Mouse (Mus musculus) gastrocnemius, adult 2 months (tissue): ENCODE measurements around the gene Trp53. TPM values are rescaled to one million over a fixed set of nuclear protein-coding genes. Genes with fewer than 3 reads are reported as not detected.
A peak's percentile ranks its signal among the peaks of the same experiment; 100 is the strongest.

ENCODE experiments used
- DNase-seq: peaks from one replicate; pipeline ENCODE4 v3.0.0; 2022
- H3K27ac ChIP-seq: fragments of 200-600 bp; 2 replicates; pipeline ENCODE4 v1.8.1; 2022; ENCODE audit warnings: mild to moderate bottlenecking
- H3K4me3 ChIP-seq: fragments of 200-600 bp; 2 replicates; pipeline ENCODE4 v1.8.1; 2022; ENCODE audit warnings: mild to moderate bottlenecking, moderate library complexity
- CTCF ChIP-seq: fragments of 200-600 bp; IDR thresholded peaks from 2 replicates; pipeline ENCODE4 v1.8.1; 2022; ENCODE audit warnings: antibody characterized with exemption, mild to moderate bottlenecking, moderate library complexity
- intact Hi-C: fragments of 180-260 bp; cut with DNase I; formaldehyde crosslinking; loops from one replicate; pipeline ENCODE4 v1.15.1; 2025
- total RNA-seq, 2 experiments: library from RNA; stranded (reverse); gene quantifications; 2 replicates each; pipeline ENCODE4 v1.2.3; 2021

Trp53 gene
- total RNA-seq, 2 experiments from 2014 or later, result 12.9 to 16.5 TPM

GRCm38 (mm10) chr11:69590622-69591021, 10.5 kb downstream of the Trp53 start:
- H3K4me3 ChIP-seq, result no peak overlapping the region
- TF ChIP-seq CTCF, result no peak
- peak overlapping the region; percentile 94 for H3K27ac ChIP-seq
- no peak for DNase-seq
- intact Hi-C loops, result no loop called here

- TF ChIP-seq CTCF, result no peak
- peak overlapping the region; percentile 7 for H3K4me3 ChIP-seq
- peak overlapping the region; percentile 94 for H3K27ac ChIP-seq
- DNase-seq, result peak; percentile 78
- intact Hi-C loops, result no loop called here
Observed at GRCm38 (mm10) chr11:69591424-69591823, 11.3 kb downstream of the Trp53 start.

DNA sequence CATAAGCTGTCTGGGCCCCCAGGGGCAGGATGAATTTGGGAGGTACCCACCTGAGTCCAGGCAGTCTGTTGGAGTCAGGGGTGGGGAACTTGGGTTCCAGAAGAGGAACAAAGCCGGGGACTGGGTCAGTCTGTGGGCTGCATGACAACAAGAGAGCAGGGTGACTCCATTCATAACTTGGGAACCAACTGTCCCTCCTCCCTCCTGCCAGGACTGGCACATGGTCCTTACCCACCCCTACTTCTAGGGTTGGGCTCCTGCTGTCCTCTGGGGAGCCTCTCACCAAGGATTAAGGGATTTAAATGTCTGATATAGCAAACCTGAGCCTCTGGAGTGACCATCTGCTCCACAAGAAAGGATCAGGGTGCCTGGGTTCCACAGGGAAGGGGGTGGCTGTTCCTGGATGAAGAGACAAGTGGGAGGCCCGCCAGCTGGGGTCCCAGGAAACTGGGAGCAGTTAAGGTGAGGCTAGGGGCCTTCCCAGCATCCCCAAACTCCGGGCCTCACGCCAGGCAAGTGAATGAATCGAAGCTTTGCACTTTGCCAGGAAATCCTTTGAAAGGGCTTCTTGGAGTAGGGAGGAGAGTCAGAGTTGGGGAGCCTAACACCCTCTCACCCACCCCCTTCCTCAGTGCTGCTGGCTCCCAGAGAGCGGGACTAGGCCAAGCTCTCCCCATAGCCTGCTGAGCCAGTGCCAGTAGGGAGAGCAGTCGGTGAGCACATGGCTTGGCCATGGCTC, 11.9 kb downstream of the Trp53 start:
- intact Hi-C loops, result no loop called here
- TF ChIP-seq CTCF, result no peak
- Histone ChIP-seq H3K27ac (peak overlapping the region; percentile 94), H3K4me3 (peak overlapping the region; percentile 29)
- peak; percentile 83 for DNase-seq

DNA sequence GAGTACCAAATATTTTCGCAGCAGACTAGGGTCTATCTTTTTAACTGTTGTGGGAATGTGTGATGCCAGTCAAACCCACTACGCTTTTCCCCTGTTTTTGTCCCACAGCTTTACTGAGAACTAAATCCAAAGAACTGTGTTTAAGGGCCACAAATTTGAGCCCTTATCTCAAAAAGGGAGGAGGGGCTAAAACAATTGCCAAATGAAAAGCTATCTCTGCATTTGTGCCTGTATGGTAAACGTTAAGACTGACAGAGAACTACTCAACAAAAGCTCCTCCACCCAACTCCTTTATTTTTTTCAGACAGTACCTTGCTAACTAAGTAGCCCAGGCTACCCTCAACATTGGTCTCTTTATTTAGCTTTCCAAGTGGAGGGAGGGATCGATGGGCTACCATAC, 12.6 kb downstream of the Trp53 start:
- Histone ChIP-seq H3K4me3 (no peak overlapping the region; the same call in 1 of the 2 replicates), H3K27ac (peak overlapping the region; percentile 94)
- no peak for DNase-seq
- TF ChIP-seq CTCF, result no peak
- intact Hi-C loops, result no loop called here

- no peak overlapping the region for H3K27ac ChIP-seq
- no peak overlapping the region for H3K4me3 ChIP-seq
- no peak for DNase-seq
- intact Hi-C loops, result no loop called here
- TF ChIP-seq CTCF, result no peak
Observed at GRCm38 (mm10) chr11:69594853-69595252, 14.7 kb downstream of the Trp53 start.

GRCm38 (mm10) chr11:69599436-69599835, 19.3 kb downstream of the Trp53 start:
- no peak for DNase-seq
- Histone ChIP-seq H3K27ac (peak overlapping the region; percentile 93), H3K4me3 (peak overlapping the region; percentile 87)
- no peak for TF ChIP-seq CTCF
- intact Hi-C loops, result no loop called here

GRCm38 (mm10) chr11:69600098-69600497, 19.9 kb downstream of the Trp53 start:
- peak; percentile 88 for DNase-seq
- peak overlapping the region; percentile 93 for H3K27ac ChIP-seq
- intact Hi-C loops, result no loop called here
- no peak for TF ChIP-seq CTCF
- peak overlapping the region; percentile 87 for H3K4me3 ChIP-seq

- H3K27ac ChIP-seq, result peak overlapping the region; percentile 93
- intact Hi-C loops, result no loop called here
- peak overlapping the region; percentile 87 for H3K4me3 ChIP-seq
- no peak for TF ChIP-seq CTCF
- no peak for DNase-seq
Observed at GRCm38 (mm10) chr11:69601768-69602167, 21.6 kb downstream of the Trp53 start.

GRCm38 (mm10) chr11:69603516-69603915, 23.4 kb downstream of the Trp53 start:
- no peak for TF ChIP-seq CTCF
- Histone ChIP-seq H3K27ac (peak overlapping the region; percentile 93), H3K4me3 (peak overlapping the region; percentile 87)
- intact Hi-C loops, result no loop called here
- peak; percentile 43 for DNase-seq

DNA sequence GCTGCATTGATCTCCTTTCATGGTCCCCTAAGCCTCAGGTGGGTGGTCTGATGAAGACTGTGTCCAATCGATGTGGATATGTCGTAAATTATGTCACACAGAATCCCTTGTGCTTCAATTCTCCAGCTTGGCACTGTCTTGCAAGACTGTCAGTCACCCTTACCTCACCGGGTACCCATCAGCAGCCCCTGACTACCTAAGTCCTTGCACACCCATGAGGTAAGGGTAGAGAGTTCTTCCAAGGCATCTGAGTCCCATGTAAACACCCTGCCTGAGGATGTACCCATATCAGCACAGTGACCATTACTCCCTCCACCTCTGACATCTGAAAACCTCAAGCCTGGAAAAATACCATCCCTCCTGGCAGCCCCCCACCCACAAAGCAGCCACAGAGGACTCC, 24.2 kb downstream of the Trp53 start:
- H3K27ac ChIP-seq, result peak overlapping the region; percentile 93
- H3K4me3 ChIP-seq, result peak overlapping the region; percentile 87
- no peak for DNase-seq
- intact Hi-C loops, result no loop called here
- TF ChIP-seq CTCF, result no peak

DNA sequence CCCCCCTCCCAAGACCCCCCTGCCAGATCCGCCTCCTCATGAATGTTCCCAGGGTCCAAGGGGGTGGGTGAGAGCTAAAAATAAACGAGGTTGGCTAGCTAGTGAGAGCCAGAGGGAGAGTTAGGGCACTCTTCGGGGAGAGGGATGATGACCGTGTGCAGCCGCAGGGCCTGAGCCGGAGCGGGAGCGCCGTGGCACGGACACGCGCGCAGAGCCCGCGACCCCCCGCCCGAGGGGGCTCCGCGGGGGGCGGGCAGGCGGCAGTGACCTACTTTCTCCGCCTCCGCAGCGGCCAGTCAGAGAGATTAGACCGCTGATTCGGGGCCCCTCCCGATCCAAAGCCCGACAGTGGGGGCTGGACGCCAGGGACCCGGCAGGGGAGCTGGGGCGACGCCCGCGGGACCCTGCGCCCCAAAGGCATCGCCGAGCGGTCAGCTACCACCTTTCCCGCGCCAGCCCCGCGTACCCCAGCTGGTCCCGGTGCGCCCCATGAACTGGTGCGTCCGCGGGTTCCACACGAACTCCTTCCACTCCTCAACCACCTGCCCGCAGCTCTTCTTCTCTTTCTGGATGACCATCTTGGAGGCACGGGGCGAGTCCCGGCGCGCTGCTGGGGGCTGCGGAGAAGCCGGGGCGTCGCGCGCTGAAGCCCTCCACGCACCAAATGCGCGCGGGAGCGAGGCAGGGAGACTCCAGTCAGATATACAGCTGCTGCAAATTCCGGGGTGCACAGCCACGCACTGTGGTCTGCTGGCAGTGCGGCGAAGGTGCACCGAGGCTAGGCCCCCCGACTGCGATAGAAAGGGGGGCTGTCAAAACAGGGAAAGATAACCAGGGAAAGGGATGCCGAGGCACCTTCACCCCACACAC, 24.9 kb downstream of the Trp53 start:
- no peak for TF ChIP-seq CTCF
- peak overlapping the region; percentile 87 for H3K4me3 ChIP-seq
- intact Hi-C loops, result no loop called here
- peak overlapping the region; percentile 93 for H3K27ac ChIP-seq
- DNase-seq, result peak; percentile 61

DNA sequence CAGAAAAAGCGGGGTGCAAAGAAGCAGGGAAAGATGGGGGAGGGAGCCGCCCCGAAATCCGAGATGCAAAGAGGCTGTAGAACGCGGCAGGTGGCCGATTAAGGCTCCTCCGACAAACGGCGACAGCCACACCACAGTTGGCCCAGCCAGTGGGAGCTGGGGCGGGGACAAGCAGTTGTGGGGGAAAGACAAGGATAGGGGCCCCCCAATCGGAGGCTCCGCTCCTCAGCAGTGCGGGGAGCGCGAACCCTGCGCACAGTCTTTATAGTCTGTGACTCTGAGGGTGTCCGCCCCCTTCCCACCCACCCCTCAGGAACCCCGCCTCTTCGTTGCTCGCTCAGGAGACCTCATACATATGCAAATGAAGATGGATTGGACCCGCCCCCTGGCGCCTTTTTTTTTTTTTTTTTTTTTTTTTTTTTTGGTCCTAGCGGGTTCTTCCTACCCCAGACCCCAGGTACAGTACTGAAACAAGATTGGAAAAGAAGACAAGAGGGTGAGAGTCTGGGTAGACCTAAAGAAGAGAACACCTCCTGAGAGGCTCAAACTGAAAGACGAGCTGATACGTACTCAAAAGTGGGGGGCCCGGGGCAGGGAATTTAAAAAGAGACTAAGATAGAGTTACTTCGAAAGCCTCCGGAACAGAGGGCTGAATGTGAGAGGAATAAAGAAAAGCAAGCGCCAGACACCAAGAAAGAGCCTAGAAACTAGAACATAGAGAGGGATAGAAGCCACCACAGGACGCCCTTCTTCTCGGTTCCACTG, 25.7 kb downstream of the Trp53 start, which contains the start of gene Atp1b2:
Gene Atp1b2, minus strand, starts transcription at position 217 of the 765 bp plus-strand sequence.
- TF ChIP-seq CTCF, result no peak
- intact Hi-C loops, result no loop called here
- peak within 1 kb of the TSS; percentile 87 for H3K4me3 ChIP-seq
- H3K27ac ChIP-seq, result peak within 1 kb of the TSS; percentile 93
- DNase-seq, result peak; percentile 89
